Mouse (Mus musculus) heart, embryonic 15.5 days (tissue): ENCODE data around the gene Cntn1. TPM values are rescaled to one million over a fixed set of nuclear protein-coding genes. Genes with fewer than 3 reads are reported as not detected.

Experiments used
- ATAC-seq: fragments of 200-750 bp; cut with Nextera tagmentation; replicated peaks from 2 replicates; pipeline ENCODE4 v1.8.0; 2017; ENCODE audit warnings: low read depth, moderate TSS enrichment; ENCODE audit not compliant: insufficient number of reproducible peaks, insufficient read depth, low FRiP score
- H3K27ac ChIP-seq: fragments of 300-500 bp; sonication (generic); 2 replicates; pipeline ENCODE4 v1.5.1; 2015; ENCODE audit warnings: mild to moderate bottlenecking, inconsistent platforms
- H3K27me3 ChIP-seq: fragments of 300-500 bp; sonication (generic); 2 replicates; pipeline ENCODE4 v1.6.1; 2015; ENCODE audit warnings: inconsistent platforms
- H3K36me3 ChIP-seq: fragments of 300-500 bp; sonication (generic); 2 replicates; pipeline ENCODE4 v1.6.1; 2015; ENCODE audit warnings: mild to moderate bottlenecking, inconsistent platforms
- H3K4me1 ChIP-seq: fragments of 300-500 bp; sonication (generic); replicated peaks from 2 replicates; pipeline ENCODE4 v1.6.1; 2015; ENCODE audit warnings: inconsistent platforms
- H3K4me2 ChIP-seq: fragments of 300-500 bp; sonication (generic); 2 replicates; pipeline ENCODE4 v1.6.1; 2015; ENCODE audit warnings: inconsistent platforms, mild to moderate bottlenecking, moderate library complexity
- H3K4me3 ChIP-seq: fragments of 300-500 bp; sonication (generic); 2 replicates; pipeline ENCODE4 v1.5.1; 2015; ENCODE audit warnings: mild to moderate bottlenecking, inconsistent platforms
- H3K9ac ChIP-seq: fragments of 300-500 bp; sonication (generic); 2 replicates; pipeline ENCODE4 v1.6.1; 2015; ENCODE audit warnings: mild to moderate bottlenecking, inconsistent platforms
- H3K9me3 ChIP-seq: fragments of 300-500 bp; sonication (generic); replicated peaks from 2 replicates; pipeline ENCODE4 v1.6.1; 2016; ENCODE audit warnings: inconsistent platforms
- WGBS: fragments of 180-500 bp; shearing (Covaris S2); methylation state at CpG from one replicate; pipeline ENCODE4 v1.1.7; 2015; ENCODE audit warnings: mixed read lengths; 5-methylcytosine and 5-hydroxymethylcytosine counted together
- polyA plus RNA-seq: library from polyadenylated mRNA; unstranded; fragments of >200 nt; fragmentation: Nextera tagmentation; extraction: Ambion mirVana; gene quantifications from 2 replicates; pipeline ENCODE4 v1.2.1, GENCODE M21; 2015

The Cntn1 gene
- polyA plus RNA-seq, 1 experiment from 2014 or later = 0.25 TPM

GRCm38 (mm10) chr15:92276826-92277225, 225.9 kb downstream of the Cntn1 start:
- Histone ChIP-seq H3K36me3 (no peaks in the 10 kb centered on the region), H3K9me3 (no peaks in the 10 kb centered on the region), H3K4me3 (no peak overlapping the region), H3K27ac (no peak overlapping the region), H3K4me2 (no peak overlapping the region), H3K27me3 (no peaks in the 10 kb centered on the region), H3K4me1 (no peaks in the 10 kb centered on the region), H3K9ac (no peak overlapping the region)
- WGBS = 24% methylated on average over 4 of the region's 4 CpGs
- no peak for ATAC-seq

- Histone ChIP-seq H3K9ac (no peak overlapping the region), H3K4me3 (no peak overlapping the region), H3K36me3 (no peaks in the 10 kb centered on the region), H3K27me3 (no peaks in the 10 kb centered on the region), H3K27ac (no peak overlapping the region), H3K4me2 (no peak overlapping the region), H3K4me1 (no peaks in the 10 kb centered on the region), H3K9me3 (no peaks in the 10 kb centered on the region)
- ATAC-seq = no peak
- WGBS = 79% methylated on average over 4 of the region's 4 CpGs
Measured at GRCm38 (mm10) chr15:92277984-92278383, 227.0 kb downstream of the Cntn1 start.

- ATAC-seq = no peak
- Histone ChIP-seq H3K9me3 (no peaks in the 10 kb centered on the region), H3K36me3 (no peaks in the 10 kb centered on the region), H3K4me1 (no peaks in the 10 kb centered on the region), H3K27ac (no peak overlapping the region), H3K4me2 (no peak overlapping the region), H3K9ac (no peak overlapping the region), H3K4me3 (no peak overlapping the region), H3K27me3 (no peaks in the 10 kb centered on the region)
- 69% methylated on average over 6 of the region's 6 CpGs for WGBS
Measured at GRCm38 (mm10) chr15:92280966-92281365, 230.0 kb downstream of the Cntn1 start.

DNA sequence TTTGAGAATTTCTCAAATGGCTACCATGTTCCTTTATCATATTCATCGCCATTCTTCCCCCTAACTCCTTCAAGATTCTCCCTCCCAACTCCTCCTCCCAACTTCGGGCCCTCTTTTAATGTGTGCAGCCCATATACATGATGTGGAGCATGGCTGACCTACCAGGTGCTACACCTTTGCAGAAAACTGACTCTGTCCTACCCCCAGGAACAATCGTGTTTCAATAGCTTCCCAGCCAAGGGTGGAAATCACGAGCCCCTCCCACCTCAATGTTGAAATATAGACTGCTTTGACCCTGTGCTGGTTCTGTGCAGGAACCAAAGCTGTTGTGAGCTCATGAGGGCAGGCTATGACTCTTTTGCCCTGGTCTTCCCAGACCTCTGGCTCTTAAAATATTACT, 236.7 kb downstream of the Cntn1 start:
- H3K9me3 ChIP-seq = no peaks in the 10 kb centered on the region
- no peaks in the 10 kb centered on the region for H3K36me3 ChIP-seq
- ATAC-seq = no peak
- H3K4me3 ChIP-seq = no peak overlapping the region
- no peaks in the 10 kb centered on the region for H3K4me1 ChIP-seq
- H3K27ac ChIP-seq = no peak overlapping the region
- 80% methylated on average over 4 of the region's 4 CpGs for WGBS
- no peak overlapping the region for H3K4me2 ChIP-seq
- no peaks in the 10 kb centered on the region for H3K27me3 ChIP-seq
- H3K9ac ChIP-seq = no peak overlapping the region

GRCm38 (mm10) chr15:92296479-92296878, 245.5 kb downstream of the Cntn1 start:
- ATAC-seq = no peak
- H3K27me3 ChIP-seq = no peaks in the 10 kb centered on the region
- WGBS = 79% methylated on average over 3 of the region's 3 CpGs
- no peaks in the 10 kb centered on the region for H3K9me3 ChIP-seq
- no peak overlapping the region for H3K27ac ChIP-seq
- no peak overlapping the region for H3K4me2 ChIP-seq
- H3K4me3 ChIP-seq = no peak overlapping the region
- no peak overlapping the region for H3K9ac ChIP-seq
- no peaks in the 10 kb centered on the region for H3K36me3 ChIP-seq
- no peaks in the 10 kb centered on the region for H3K4me1 ChIP-seq

DNA sequence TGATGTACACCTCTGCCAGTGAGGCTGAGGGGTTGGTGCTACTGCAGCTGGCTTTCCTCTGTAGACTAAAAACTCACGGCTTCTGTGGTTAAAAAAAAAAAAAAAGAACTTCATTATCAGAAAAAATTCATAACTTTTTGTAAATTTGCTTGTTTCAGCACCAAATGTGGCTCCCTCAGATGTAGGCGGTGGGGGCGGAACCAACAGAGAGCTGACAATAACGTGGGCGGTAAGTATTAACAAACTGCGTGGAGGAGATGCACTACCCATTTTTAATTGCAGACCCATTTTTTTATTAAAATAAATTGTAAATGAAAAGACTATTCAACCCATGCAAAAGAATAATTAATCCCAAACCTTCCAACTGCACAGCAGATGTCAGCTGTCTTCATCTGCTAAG, 251.8 kb downstream of the Cntn1 start:
- Histone ChIP-seq H3K36me3 (no peaks in the 10 kb centered on the region), H3K9me3 (no peaks in the 10 kb centered on the region), H3K4me2 (no peak overlapping the region), H3K4me1 (no peaks in the 10 kb centered on the region), H3K27ac (no peak overlapping the region), H3K27me3 (no peaks in the 10 kb centered on the region), H3K9ac (no peak overlapping the region), H3K4me3 (no peak overlapping the region)
- ATAC-seq = no peak
- WGBS = 79% methylated on average over 6 of the region's 6 CpGs

DNA sequence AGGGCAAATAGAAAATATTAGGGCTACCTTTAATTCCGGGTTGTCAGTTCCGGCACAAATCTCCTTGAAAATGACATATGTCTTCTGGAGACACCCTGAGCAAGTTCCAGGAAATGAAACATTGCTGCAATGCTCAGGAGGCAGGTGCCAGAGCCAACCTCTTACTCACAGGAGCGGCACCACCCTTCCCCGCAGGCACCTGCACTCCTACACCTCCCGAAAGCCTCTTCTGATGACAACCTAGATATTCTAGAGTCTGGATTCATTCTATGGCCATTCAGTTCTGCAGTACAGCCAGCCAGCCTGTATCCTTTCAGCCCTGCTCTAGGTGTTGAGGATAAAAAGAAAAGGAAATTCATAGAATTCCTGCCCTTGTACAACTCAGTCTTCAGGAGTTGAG, 253.3 kb downstream of the Cntn1 start:
- H3K9ac ChIP-seq = no peak overlapping the region
- H3K4me1 ChIP-seq = no peaks in the 10 kb centered on the region
- no peak overlapping the region for H3K4me2 ChIP-seq
- no peaks in the 10 kb centered on the region for H3K9me3 ChIP-seq
- H3K4me3 ChIP-seq = no peak overlapping the region
- H3K27me3 ChIP-seq = no peaks in the 10 kb centered on the region
- H3K27ac ChIP-seq = no peak overlapping the region
- ATAC-seq = no peak
- WGBS = 75% methylated on average over 5 of the region's 5 CpGs
- no peaks in the 10 kb centered on the region for H3K36me3 ChIP-seq

DNA sequence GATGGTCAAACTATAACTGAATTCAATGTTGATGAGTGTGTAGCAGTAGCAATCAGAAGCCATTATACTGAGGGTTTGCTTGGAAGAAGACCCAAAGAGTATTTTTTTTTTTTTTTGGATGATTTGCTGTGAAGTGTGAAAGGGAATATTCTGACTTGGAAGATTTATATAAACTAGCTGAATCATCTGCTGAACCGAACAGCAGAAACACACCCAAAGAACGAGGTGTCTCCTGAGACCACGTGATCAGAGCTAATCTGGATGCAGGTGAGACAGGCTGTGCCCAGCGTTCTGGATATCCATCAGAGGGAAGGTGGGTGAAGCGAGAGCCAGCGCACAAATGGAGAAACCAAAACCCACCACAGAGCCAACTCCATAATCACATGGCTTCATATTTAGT, 271.0 kb downstream of the Cntn1 start:
- no peaks in the 10 kb centered on the region for H3K36me3 ChIP-seq
- ATAC-seq = no peak
- H3K4me2 ChIP-seq = no peak overlapping the region
- 87% methylated on average over 6 of the region's 6 CpGs for WGBS
- H3K4me3 ChIP-seq = no peak overlapping the region
- H3K27me3 ChIP-seq = no peaks in the 10 kb centered on the region
- H3K4me1 ChIP-seq = no peaks in the 10 kb centered on the region
- H3K9me3 ChIP-seq = no peaks in the 10 kb centered on the region
- H3K27ac ChIP-seq = no peak overlapping the region
- no peak overlapping the region for H3K9ac ChIP-seq

DNA sequence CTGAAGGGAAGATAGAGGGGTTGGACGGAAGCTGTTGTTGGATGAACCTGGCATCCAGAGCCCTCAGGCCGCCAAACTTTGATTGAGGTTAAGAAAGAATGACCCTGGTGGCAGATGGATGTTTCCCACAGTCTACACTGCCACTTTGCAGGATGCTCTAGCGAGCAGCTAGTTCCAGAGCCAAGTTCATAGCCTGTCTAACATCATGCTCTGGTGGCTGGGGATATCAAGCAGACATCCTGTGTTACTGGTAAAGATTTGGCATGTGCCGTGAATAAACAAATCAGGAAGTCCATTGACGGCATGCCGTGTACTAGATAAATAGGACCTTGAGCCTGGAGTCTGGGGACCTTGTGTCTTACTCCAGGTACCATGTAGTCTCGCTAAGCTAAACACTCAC, 276.1 kb downstream of the Cntn1 start:
- H3K9me3 ChIP-seq = no peaks in the 10 kb centered on the region
- no peak overlapping the region for H3K4me3 ChIP-seq
- no peak for ATAC-seq
- 53% methylated on average over 7 of the region's 7 CpGs for WGBS
- no peaks in the 10 kb centered on the region for H3K27me3 ChIP-seq
- H3K4me1 ChIP-seq = no peaks in the 10 kb centered on the region
- no peaks in the 10 kb centered on the region for H3K36me3 ChIP-seq
- no peak overlapping the region for H3K9ac ChIP-seq
- H3K27ac ChIP-seq = no peak overlapping the region
- no peak overlapping the region for H3K4me2 ChIP-seq

- 83% methylated on average over 6 of the region's 6 CpGs for WGBS
- no peaks in the 10 kb centered on the region for H3K4me1 ChIP-seq
- no peak overlapping the region for H3K4me2 ChIP-seq
- H3K9me3 ChIP-seq = no peaks in the 10 kb centered on the region
- H3K36me3 ChIP-seq = no peaks in the 10 kb centered on the region
- ATAC-seq = no peak
- no peak overlapping the region for H3K27ac ChIP-seq
- H3K4me3 ChIP-seq = no peak overlapping the region
- H3K27me3 ChIP-seq = no peaks in the 10 kb centered on the region
- H3K9ac ChIP-seq = no peak overlapping the region
Measured at GRCm38 (mm10) chr15:92340253-92340652, 289.3 kb downstream of the Cntn1 start.

GRCm38 (mm10) chr15:92341424-92341823, 290.5 kb downstream of the Cntn1 start:
- Histone ChIP-seq H3K4me1 (no peaks in the 10 kb centered on the region), H3K9ac (no peak overlapping the region), H3K4me3 (no peak overlapping the region), H3K9me3 (no peaks in the 10 kb centered on the region), H3K36me3 (no peaks in the 10 kb centered on the region), H3K27ac (no peak overlapping the region), H3K27me3 (no peaks in the 10 kb centered on the region), H3K4me2 (no peak overlapping the region)
- 75% methylated on average over 2 of the region's 2 CpGs for WGBS
- no peak for ATAC-seq

GRCm38 (mm10) chr15:92344136-92344869, 293.3 kb downstream of the Cntn1 start:
- 49% methylated on average over 23 of the region's 23 CpGs for WGBS
- no peak overlapping the region for H3K27ac ChIP-seq
- H3K27me3 ChIP-seq = no peaks in the 10 kb centered on the region
- no peaks in the 10 kb centered on the region for H3K36me3 ChIP-seq
- H3K4me3 ChIP-seq = peak overlapping the region; percentile 49
- peak overlapping the region; percentile 41 for H3K4me2 ChIP-seq
- no peak overlapping the region for H3K9ac ChIP-seq
- H3K4me1 ChIP-seq = no peaks in the 10 kb centered on the region
- no peaks in the 10 kb centered on the region for H3K9me3 ChIP-seq
- peak; percentile 60; the same call in 1 of the 2 replicates for ATAC-seq
